Mouse (Mus musculus) kidney, adult 8-10 months (tissue): ENCODE results near the gene Vps45.
"Not testable (repeated sequence)": the region's sequence is repeated elsewhere in the genome, so short reads cannot be mapped to it uniquely, and the experiment has no call there.

ENCODE experiments used
- DNase-seq, 2 experiments: peaks; one replicate each; pipeline ENCODE4 v3.0.0; 2022

Gene Vps45

DNA sequence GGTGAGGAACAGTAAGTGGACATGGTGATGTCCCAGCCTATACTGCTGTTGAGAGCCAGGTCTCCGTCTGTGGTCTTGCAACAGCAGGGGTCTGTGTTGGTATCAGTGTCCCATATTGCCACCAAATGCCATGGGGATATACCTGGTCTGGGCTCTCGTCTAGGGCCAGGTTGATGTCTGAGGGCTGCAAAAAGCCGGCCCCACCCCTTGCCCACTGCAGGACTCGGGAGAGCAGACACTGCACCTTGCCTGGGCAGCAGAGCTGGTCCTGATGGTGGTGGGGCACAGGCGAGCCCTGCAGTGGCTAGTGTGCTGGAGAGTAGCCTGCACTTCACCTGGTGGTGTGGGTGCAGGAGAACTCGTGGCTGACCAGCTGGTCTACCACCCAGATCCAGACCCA lies 19.8 kb upstream of the Vps45 start:
- DNase-seq = no peak

DNA sequence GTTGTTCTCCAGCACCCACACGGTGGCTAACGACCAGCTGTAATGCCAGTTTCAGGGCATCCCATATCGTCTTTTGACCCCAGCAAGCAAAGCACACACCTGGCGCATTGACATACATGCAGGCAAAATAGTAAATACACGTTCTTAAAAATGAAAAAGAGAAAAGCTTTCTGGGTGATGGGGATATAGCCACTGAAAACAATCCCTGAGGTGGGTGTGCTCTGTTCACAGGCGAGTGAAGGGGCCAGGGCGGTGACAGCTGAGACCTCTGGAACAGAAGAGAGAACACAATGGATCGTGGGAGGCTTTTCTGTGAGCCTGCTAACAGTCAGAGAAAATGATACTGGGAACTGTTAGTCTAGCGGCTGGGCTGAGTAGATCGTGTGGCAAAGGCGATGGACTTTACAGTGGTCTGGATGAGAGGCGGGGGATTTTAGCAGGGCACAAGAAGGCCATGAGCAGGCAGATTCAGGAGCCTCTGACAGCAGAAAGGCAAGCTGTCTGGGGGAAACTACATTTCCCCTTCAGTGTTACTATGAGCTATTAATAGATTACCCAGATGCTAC lies 14.7 kb upstream of the Vps45 start:
- DNase-seq = no peak

DNA sequence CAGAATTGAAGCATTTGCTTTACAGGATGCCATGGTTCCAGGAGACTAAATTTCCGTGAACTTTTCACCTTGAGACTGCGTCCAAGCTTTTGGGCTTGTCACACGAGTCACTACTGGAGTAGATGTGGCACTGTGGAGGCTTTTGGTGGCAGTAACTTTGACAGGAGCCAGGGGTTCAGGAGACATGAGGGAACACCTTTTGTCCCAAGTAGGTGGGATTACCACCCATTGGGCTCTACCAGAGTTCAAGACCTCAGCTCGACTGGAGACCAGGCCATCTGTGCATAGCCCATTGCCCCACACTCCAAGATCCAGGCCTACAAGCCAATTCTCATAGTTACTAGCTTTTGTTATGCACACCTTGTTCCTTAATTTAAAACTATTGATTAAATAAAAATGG lies 12.0 kb upstream of the Vps45 start:
- DNase-seq = no peak

DNA sequence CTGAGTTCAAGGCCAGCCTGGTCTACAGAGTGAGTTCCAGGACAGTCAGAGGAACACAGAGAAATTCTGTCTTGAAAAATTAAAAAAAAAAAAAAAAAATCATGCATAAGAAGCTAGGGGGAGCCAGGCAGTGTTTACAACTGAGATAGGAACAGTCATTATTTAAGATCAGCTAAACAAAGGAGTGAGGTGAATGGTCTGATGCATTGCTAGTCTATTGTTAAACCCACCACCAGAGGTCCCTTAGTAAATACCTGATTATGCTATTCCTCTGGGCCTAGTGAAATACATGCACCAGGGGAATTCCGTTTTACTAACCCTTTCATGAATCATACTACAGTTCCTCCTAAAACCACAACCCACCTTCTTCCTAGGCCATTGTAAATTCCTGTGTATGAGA lies 11.3 kb upstream of the Vps45 start:
- DNase-seq = no peak

DNA sequence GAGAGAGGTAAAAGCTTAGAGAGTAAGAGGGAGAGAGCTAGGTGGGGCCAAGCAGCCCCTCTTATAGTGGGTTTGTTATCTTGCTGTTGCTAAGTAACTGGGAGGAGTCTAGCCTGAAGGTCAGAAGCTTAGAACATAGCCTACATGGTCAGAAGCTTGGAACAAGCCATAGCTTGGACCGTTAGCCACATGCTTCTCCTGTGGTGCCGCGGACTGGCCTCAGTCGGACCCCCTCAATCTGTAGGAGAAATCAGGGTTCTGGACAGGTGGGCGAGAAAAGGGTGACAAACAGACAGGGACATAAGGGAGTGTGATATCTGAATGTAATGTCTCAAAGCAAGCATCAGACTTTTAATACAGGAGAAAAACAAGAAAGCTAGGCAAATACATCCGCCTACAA lies 10.8 kb upstream of the Vps45 start:
- DNase-seq = no peak

DNA sequence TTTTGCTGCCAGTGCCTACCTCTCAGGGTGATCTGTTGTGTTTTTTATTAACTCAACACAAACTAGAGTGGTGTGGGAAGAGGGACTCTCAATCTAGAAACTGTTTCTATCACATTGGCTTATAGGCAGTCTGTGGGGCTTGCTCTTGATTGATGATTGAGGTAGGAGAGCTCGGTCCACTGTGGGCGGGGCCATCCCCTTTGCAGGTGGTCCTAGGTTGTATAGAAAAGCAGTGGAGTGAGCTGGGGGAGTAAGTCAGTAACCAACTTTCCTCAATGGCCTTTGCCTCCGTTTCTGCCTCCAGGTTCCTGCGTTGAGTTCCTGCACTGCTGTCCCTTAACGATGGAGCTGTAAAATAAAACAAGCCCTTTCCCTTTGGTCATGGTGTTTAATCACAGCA lies 8.5 kb upstream of the Vps45 start:
- no peak for DNase-seq

DNA sequence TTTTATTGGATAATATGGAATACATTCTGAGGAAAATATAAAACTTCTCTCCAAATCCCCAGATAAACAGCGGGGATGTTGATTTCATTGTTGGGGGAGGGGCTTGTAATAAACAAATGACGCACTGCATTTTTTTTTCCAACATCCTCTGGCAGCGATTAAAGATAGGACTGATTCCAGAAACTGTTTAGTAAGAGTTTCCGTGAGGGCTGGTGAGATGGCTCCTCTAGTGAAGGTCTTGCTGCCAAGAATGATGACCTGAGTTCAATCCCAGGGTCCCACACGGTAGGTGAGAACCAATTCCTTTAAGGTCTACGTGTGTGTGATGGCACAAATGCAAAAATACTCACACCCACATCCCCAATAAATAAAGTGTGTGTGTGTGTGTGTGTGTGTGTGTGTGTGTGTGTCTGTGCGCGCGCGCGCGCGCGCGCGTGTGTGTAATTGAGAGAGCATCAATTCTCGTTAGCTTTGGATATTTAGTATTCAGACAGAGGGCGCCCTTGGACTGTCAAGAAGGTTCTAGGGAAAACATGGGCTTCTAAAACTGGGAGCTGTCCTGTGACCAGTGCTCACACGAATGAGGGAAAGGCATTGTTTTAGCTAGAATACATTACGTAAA lies 7.6 kb upstream of the Vps45 start:
- DNase-seq = peak; percentile 61 to 67

DNA sequence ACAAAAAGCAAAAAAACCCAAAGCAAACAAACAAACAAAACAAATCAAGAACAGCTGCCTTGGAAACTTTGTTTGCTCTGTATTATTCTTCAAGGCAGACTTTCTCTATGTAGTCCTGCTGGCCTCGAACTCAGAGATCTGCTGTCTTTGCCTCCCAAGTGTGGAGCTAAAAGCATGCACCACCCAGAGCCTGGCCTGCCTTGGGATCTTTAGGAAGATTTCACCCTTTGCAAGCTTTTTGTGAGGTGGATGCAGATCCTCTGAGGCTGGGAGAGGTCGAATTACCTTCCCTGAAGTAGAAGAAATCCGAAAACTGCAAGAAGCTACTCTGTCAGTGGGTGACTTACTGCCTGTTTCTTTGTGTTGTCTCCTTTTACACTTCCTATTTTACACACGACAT lies 6.9 kb upstream of the Vps45 start:
- DNase-seq = no peak

DNA sequence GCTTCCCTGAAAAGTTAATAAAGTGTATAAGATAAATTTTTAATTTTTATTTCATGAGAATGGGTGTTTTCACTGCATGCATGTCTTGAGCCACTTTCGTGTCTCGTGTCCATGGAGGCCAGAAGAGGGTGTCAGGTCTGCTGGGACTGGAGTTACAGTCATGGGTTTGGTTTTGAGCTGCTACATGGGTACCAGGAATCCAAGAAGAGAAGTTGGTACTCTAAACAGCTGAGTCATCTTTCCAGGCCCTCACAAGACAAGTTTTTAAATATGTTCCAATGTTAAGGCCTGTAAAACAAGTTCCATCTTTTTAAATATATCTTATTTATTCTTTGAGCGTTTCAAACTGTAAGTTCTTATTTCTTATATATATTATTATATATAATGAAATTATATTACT lies 6.0 kb upstream of the Vps45 start:
- no peak for DNase-seq

DNA sequence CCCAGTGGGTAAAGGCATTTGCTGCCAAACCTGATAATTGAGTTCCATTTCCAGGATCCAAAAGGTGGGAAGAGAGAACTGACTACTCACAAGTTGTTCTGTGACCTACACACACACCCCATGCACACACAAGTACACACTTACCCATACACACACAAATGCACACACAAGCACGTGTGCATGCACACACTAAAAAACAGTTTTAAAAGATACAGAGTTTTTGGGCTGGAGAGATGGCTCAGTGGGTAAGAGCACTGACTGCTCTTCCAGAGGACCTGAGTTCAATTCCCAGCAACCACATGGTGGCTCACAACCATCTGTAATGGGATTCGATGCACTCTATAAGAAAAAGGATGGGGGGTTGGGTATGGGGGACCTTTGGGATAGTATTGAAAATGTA lies 5.0 kb upstream of the Vps45 start:
- DNase-seq = no peak

DNA sequence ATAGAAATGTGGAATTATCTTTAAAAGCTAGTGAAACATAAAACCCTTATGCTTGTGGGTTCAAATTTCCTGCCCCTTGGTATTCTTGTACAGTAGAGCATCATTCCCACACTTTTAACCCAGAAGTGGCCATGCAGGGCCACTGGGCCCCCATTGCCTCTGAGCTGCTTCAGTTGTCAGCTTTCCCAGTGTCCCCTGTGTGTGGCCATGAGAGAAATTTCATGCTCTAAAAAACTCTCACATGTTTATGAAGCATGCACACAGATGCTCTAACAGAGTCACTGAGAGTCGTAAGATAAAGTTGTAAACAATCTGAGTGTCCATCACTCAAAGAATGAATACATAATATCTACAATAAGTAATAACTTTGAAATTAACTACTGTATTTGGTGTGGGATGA lies 1.9 kb upstream of the Vps45 start:
- DNase-seq = no peak

DNA sequence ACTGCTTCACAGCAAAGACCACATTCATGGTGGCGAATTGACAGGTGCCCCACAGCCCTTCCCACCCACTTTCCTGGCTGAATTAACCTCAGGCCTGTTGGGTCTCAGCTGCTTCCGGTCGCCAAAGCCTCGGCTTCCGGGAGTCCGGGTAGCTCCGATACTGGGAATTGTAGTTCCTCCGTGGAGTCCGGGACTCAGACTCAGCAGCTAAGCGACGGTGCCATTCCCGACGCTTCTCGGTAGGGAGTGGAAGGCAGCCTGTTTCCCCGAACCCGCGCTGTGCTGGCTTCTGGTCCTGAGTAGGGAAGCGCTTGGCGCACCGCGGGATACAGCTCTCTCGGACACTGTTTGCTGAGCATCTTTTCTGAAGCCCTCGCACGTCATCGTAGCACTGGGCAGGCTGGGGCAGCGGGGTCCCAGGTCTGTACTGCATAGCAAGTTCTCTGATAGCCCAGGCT lies 490 bp downstream of the Vps45 start:
- peak; percentile 86 to 90 for DNase-seq

DNA sequence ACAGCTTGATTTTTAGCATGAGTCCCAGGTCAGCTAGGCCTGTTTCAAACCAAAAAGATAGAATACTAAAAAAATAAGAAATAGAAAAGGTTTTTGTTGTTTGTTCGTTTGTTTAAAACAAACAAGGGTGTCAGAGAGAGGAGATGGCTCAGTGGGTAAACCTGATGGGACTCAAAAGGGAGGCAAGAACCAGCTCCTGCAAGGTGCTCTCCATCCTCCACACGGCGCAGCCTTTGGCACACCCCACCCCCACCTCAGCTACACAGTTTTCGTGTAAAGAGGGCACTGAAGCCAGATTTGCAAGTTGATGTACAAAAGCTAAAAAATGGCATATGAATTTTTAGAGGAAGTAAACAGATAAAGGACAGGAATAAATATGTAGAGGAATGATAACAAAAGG lies 2.2 kb downstream of the Vps45 start:
- DNase-seq = no peak

DNA sequence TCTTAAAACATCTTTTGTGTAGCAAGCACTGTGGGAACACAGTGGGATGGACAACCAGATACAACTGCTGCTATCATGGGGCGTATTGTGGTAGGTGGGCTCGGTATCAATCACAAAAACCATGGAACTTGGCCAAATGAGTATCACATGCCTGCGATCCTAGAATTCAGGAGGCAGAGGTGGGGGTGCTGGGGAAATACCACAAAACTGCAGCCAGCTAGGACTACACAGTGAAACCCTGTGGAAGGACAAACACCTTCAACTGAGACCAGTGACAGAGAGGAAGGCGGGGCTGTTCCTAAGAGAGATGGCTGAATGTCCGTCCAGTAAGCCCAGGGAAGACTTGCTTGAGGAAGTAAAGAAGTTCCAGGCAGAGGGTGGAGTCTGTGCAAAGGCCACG lies 3.0 kb downstream of the Vps45 start:
- DNase-seq = no peak

DNA sequence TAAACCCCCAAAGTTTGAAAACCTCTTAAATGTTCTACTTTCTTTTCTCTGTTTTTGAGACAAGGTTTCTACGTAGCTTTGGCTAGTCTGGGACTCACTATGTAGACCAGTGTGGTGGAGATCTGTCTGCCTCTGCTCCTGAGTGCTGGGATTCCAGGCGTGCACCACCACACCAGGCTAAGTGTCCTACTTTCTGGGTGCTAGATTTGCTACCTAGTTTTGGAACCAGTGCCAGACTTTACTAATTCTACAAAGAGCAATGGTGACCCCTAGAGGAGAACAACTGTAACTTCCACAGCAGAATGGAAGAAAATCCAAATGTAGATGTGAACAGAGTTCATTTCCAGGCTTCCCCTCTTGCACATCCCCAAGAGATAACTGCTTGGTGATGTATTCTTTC lies 6.4 kb downstream of the Vps45 start:
- peak in 1 of 2 experiments; percentile 37 for DNase-seq

DNA sequence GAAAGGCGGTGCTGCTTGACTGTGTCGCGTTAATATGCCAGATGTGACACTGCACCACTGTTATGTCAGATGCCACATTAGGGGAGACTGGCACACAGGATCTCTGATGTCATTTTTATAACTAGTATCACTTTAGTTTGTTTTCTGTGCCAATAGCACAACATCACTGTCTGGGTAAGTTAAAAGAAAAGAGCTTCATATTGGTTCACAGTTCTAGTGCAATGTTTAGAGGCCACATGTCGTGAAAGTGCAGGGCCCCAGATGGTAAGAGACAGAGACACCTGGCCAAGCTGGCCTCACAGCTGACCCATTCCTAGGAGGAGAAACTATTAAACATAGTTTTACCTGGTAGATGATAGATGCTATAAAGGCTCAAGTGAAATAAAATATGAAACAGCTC lies 7.1 kb downstream of the Vps45 start:
- DNase-seq = no peak

DNA sequence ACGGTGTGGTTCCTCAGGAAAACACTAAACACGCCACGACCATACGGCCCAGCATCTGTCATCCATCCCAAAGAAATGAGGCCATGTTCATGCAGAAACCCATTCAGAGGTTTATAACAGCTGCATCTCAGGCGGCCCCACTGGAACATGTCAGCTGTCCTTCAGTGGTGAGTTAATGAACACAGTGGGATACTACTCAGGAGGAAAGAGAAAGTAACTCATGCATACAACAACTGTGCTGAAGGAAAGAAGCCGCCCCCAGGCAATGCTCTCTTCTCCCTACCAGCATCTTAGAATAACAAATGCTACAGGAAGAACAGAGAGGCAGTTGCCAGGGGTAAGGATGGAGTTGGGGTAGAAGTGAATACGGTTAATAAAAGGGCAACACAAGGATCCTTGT lies 7.5 kb downstream of the Vps45 start:
- DNase-seq = no peak

DNA sequence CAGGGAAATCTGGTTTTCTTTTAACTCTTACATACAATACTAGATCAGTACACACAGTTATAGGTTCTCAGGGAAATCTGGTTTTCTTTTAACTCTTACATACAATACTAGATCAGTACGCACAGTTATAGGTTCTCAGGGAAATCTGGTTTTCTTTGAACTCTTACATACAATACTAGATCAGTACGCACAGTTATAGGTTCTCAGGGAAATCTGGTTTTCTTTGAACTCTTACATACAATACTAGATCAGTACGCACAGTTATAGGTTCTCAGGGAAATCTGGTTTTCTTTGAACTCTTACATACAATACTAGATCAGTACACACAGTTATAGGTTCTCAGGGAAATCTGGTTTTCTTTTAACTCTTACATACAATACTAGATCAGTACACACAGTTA lies 13.7 kb downstream of the Vps45 start:
- not testable (repeated sequence) for DNase-seq

DNA sequence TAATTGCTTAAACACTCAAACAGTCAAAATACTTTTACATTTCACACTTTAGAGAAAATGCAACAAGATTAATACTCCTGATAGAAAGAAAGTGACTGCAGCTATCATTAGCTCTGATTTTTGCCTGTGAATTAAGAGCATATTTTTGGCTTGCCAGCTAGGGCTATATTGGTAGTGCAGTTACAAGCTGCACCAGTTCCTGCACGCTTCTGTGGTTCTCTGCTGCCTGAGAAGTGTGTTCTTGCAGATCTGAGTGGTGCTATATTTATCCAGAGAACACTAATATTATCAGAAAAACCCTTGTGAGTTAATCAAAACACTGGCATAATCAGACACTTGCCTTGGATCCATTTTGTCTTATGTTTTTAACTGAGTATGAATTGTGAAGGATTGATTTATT lies 15.2 kb downstream of the Vps45 start:
- no peak for DNase-seq

DNA sequence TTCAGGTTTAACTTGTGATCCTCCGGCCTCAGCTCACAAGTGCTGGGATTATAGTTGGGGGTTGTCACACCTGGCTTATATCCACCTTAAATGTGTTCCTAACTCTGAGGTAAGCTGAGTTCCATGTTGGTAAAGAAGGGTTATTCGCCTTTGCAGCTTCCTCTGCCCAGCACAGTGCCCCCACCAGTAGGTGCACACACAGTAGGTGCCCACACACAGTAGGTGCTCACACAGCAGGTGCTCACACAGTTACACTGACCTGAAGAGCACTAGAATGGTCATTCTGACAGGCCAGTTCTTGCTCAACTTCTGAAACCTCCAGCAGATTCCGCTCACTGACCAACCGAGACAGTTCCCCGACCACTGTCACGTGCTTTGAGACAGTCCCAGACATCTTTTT lies 17.2 kb downstream of the Vps45 start:
- DNase-seq = no peak

DNA sequence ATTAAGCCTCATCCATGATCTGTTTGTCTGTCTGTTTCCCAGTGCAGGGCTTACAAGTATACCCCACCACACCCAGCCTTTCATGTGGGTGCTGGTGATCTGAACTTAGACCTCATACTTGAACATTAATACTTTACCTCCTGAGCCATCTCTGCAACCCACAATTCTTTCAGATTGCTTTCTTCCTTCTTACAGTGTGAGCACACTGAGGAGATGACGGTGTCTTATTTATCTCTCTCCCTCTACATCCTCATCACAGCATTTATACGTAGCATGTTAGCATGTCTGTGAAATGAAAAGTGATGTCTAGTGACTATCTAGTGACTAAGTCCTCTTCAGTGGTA lies 17.6 kb downstream of the Vps45 start:
- no peak for DNase-seq

DNA sequence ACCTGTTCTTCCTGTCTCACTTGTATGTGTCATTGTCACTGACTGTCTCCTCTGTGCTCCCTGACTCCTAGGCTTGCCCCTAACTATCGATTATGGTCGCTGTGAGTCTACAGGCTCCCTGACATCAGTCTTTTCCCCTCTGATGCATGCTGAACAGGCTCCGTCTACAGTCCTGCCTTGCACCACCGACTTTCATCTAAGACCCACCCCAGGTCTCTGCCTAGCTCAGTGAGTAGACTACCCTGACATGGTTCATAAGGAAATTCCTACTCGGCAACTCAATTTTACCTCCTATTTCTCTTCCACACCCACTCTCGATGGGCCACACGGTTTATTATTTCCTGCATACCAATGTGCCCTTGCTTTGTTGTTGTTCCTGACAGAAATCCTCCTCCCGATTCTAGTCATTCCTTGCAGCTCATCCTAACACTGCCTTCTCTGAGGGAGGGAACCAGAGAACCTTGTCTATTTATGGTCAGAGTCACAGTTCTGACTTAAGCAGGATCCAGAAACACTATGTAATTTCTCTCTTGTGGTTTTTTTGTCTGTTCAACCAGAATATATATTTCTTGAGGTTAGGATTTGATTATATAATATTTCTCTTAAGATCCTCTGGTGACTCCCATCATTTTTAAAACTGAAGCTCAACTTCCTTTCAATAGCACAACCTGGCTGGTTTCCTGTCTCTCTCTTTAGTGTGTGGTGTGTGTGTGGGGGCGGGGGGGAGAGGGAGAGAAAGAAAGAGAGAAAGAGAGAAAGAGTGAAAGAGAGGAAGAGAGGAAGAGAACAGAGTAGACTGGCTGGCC lies 18.2 kb downstream of the Vps45 start:
- no peak for DNase-seq

DNA sequence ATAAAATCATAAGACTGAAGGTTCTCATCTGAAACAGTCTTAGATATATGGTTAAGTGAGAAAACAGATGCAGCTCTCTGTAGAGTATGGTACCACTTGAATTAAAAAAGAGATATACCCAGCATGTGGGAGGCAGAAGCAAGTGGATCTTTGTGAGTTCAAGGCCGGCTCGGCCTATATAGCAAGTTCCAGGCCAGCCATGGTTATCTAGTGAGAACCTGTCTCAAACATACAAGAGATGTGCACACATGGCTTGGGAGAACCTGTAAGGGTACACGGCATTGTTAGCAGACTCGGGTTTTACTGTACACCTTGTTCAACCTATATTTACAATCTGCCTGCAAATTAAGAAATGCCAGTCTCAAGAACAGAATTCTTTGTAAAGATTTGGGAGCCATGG lies 19.4 kb downstream of the Vps45 start:
- no peak for DNase-seq

DNA sequence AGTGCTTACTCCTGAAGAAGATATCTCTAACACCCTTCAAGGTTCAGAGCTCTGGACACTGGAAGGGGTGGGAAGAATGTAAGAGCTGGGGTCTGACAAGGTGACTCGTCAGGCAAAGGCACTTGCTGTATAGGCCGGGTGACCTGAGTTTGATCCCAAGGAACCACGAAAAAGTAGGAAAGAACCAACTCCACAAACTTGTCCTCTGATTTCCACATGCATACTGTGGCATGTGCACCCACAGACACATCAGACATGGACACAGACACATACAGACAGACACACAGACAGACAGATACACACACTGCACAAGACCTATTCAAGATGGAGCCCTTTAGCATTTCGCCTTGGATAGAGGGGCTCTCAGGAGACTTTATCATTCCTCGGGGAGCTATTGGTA lies 20.1 kb downstream of the Vps45 start:
- no peak for DNase-seq

DNA sequence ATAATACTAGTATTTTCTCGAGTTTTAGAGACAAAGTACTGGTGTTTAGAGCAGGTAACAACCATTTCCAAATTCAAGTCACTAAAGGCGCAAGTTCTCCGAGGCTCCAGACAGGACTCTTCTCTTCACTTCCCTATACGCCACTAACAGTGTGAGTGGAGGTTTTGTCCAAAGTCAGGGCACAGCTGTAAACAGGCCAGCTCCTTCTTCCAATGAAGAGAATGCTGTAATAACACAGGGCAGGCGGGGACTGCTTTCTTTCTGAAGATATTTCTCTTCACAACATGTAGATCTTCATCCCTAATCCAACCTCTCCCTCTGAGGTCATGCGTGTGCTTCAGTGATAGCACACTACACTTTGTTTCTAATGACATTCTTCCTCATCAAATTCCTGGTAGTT lies 21.5 kb downstream of the Vps45 start:
- no peak for DNase-seq
